Mouse (Mus musculus) neural tube, embryonic 11.5 days (tissue): ENCODE results near the gene Mllt1. TPM values are rescaled to one million over a fixed set of nuclear protein-coding genes. Genes with fewer than 3 reads are reported as not detected.

Experiments
- ATAC-seq: fragments of 200-750 bp; cut with Nextera tagmentation; 2 replicates; pipeline ENCODE4 v1.8.0; 2017; ENCODE audit warnings: moderate number of reproducible peaks, mild to moderate bottlenecking, moderate TSS enrichment, moderate library complexity; ENCODE audit not compliant: insufficient read depth, low FRiP score, low TSS enrichment
- DNase-seq: peaks from one replicate; pipeline ENCODE4 v3.0.0-alpha.2; 2015; ENCODE audit warnings: low spot score
- H3K27ac ChIP-seq: fragments of 300-500 bp; sonication (generic); 2 replicates; pipeline ENCODE4 v1.5.1; 2014; ENCODE audit warnings: low read depth, mild to moderate bottlenecking, low read length
- H3K27me3 ChIP-seq: fragments of 300-500 bp; sonication (generic); 2 replicates; pipeline ENCODE4 v1.6.1; 2014; ENCODE audit warnings: mild to moderate bottlenecking, low read length, mixed read lengths; ENCODE audit not compliant: control insufficient read depth, insufficient read depth
- H3K36me3 ChIP-seq: fragments of 300-500 bp; sonication (generic); 2 replicates; pipeline ENCODE4 v1.6.1; 2014; ENCODE audit warnings: mild to moderate bottlenecking, low read length, moderate library complexity, mixed read lengths; ENCODE audit not compliant: control insufficient read depth, insufficient read depth
- H3K4me1 ChIP-seq: fragments of 300-500 bp; sonication (generic); 2 replicates; pipeline ENCODE4 v1.6.1; 2014; ENCODE audit warnings: low read length, mixed read lengths; ENCODE audit not compliant: control insufficient read depth, insufficient read depth
- H3K4me2 ChIP-seq: fragments of 300-500 bp; sonication (generic); 2 replicates; pipeline ENCODE4 v1.6.1; 2014; ENCODE audit warnings: low read depth, mild to moderate bottlenecking, moderate library complexity
- H3K4me3 ChIP-seq: fragments of 300-500 bp; sonication (generic); 2 replicates; pipeline ENCODE4 v1.5.1; 2014; ENCODE audit warnings: low read depth, low read length
- H3K9ac ChIP-seq: fragments of 300-500 bp; sonication (generic); 2 replicates; pipeline ENCODE4 v1.6.1; 2014; ENCODE audit warnings: mild to moderate bottlenecking, low read length
- H3K9me3 ChIP-seq: fragments of 300-500 bp; sonication (generic); 2 replicates; pipeline ENCODE4 v1.6.1; 2016; ENCODE audit warnings: low read length; ENCODE audit not compliant: control insufficient read depth
- WGBS: fragments of 180-500 bp; shearing (Covaris S2); extraction: QIAGEN DNeasy Blood & Tissue Kit; methylation state at CpG from one replicate; pipeline ENCODE4 v1.1.7; 2014; 5-methylcytosine and 5-hydroxymethylcytosine counted together
- polyA plus RNA-seq: library from polyadenylated mRNA; unstranded; fragments of >200 nt; fragmentation: Nextera tagmentation; extraction: Ambion mirVana; gene quantifications from 2 replicates; pipeline ENCODE4 v1.2.1, GENCODE M21; 2014

Gene Mllt1
- polyA plus RNA-seq, 1 experiment from 2014 or later, result 31.2 TPM

DNA sequence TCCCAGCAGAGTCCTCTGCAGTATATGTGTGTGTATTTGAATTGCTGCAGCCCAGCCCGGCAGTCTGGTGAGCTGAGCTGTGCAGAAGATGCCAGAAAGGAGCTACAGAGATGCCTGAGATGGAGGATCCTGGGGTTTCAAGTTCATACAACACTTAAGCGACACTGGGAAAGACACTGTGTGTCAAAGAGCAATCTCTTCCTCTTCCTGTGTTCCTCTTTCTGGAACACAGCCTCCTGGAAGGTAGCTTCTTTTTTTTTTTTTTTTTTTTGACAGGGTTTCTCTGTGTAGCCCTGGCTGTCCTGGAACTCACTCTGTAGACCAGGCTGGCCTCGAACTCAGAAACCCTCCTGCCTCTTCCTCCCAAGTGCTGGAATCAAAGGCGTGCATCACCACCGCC lies 86.4 kb downstream of the Mllt1 start:
- Histone ChIP-seq H3K27ac (no peak overlapping the region), H3K27me3 (no peaks in the 10 kb centered on the region), H3K4me1 (no peaks in the 10 kb centered on the region), H3K36me3 (no peaks in the 10 kb centered on the region), H3K9ac (no peak overlapping the region), H3K9me3 (no peaks in the 10 kb centered on the region), H3K4me3 (no peak overlapping the region), H3K4me2 (no peak overlapping the region)
- WGBS, result 86% methylated on average over 5 of the region's 5 CpGs
- DNase-seq (no peak), ATAC-seq (no peak)

DNA sequence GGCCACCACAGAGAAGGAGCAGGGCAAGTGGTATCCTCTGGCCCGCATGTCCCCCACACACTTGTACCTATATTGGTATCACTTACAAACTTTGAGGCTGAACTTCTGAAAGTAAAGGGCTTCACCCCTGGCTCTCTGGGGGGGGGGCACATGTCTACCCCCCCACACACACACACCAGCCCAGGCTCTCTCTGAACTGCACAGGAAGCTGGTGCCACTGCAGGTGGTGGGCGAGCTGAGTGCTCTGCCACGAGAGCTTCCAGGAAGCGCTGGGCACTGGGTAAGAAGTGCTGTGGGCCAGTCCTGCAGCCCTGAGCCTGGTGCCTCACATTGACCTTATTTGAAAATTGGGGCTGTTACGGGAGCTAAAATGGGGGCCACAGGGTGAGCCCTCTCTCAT lies 91.5 kb downstream of the Mllt1 start:
- Histone ChIP-seq H3K9me3 (no peaks in the 10 kb centered on the region), H3K4me1 (no peaks in the 10 kb centered on the region), H3K4me2 (no peak overlapping the region), H3K27me3 (no peaks in the 10 kb centered on the region), H3K36me3 (no peaks in the 10 kb centered on the region), H3K27ac (no peak overlapping the region), H3K4me3 (no peak overlapping the region), H3K9ac (no peak overlapping the region)
- DNase-seq, result no peak
- 90% methylated on average over 5 of the region's 5 CpGs for WGBS
- no peak for ATAC-seq

Other genes starting within 250 kb of the Mllt1 start
- 403 and 406 TPM in 2 replicates for gene Ndufa11, start 217.6 kb downstream of the Mllt1 start, polyA plus RNA-seq
- 17.3 and 17.6 TPM in 2 replicates for gene Vmac, start 217.4 kb downstream of the Mllt1 start, polyA plus RNA-seq
- 5.8 and 6.3 TPM in 2 replicates for gene Nrtn, start 177.9 kb downstream of the Mllt1 start, polyA plus RNA-seq
- 36.6 and 42.3 TPM in 2 replicates for gene Dus3l, start 170.7 kb downstream of the Mllt1 start, polyA plus RNA-seq
- 0.77 and 1.1 TPM in 2 replicates for gene Prr22, start 165.2 kb downstream of the Mllt1 start, polyA plus RNA-seq
- gene Rfx2, start 104.4 kb downstream of the Mllt1 start, polyA plus RNA-seq, result 3.9 and 4.9 TPM in 2 replicates
- gene Acsbg2, start 61.0 kb downstream of the Mllt1 start, polyA plus RNA-seq, result not detected in 2 replicates
- 0.25 and 0.41 TPM in 2 replicates for gene 1700061G19Rik, start 59.9 kb downstream of the Mllt1 start, polyA plus RNA-seq
- gene Acer1, start 46.7 kb upstream of the Mllt1 start, polyA plus RNA-seq, result not detected in 2 replicates
- gene Clpp, start 54.9 kb upstream of the Mllt1 start, polyA plus RNA-seq, result 142 and 156 TPM in 2 replicates
- gene Alkbh7, start 61.9 kb upstream of the Mllt1 start, polyA plus RNA-seq, result 37.0 and 39.8 TPM in 2 replicates
- gene Pspn, start 64.6 kb upstream of the Mllt1 start, polyA plus RNA-seq, result not detected in 2 replicates
- 78.1 and 85.0 TPM in 2 replicates for gene Gtf2f1, start 75.9 kb upstream of the Mllt1 start, polyA plus RNA-seq
- not detected in 2 replicates for gene Gm17949, start 76.1 kb upstream of the Mllt1 start, polyA plus RNA-seq
- gene Khsrp, start 96.1 kb upstream of the Mllt1 start, polyA plus RNA-seq, result 45.4 and 46.2 TPM in 2 replicates
- 0.20 TPM in 1 of 2 replicates, not detected in the other for gene Slc25a41, start 106.2 kb upstream of the Mllt1 start, polyA plus RNA-seq
- 1.2 and 1.9 TPM in 2 replicates for gene Crb3, start 123.7 kb upstream of the Mllt1 start, polyA plus RNA-seq
- gene Slc25a23, start 124.4 kb upstream of the Mllt1 start, polyA plus RNA-seq, result 16.8 and 18.5 TPM in 2 replicates
- gene Dennd1c, start 143.1 kb upstream of the Mllt1 start, polyA plus RNA-seq, result 2.8 and 2.9 TPM in 2 replicates
- gene Tubb4a, start 152.4 kb upstream of the Mllt1 start, polyA plus RNA-seq, result 200 and 229 TPM in 2 replicates
- gene Tnfsf9, start 169.9 kb upstream of the Mllt1 start, polyA plus RNA-seq, result 6.1 and 6.8 TPM in 2 replicates
- gene Cd70, start 214.4 kb upstream of the Mllt1 start, polyA plus RNA-seq, result 0.28 TPM in 1 of 2 replicates, not detected in the other